Mouse (Mus musculus): Measurements from ENCODE around the gene Txnrd2. TPM values are rescaled to one million over a fixed set of nuclear protein-coding genes. Genes with fewer than 3 reads are reported as not detected.

The Txnrd2 gene
- polyA plus RNA-seq, 1 experiment from 2014 or later: 26.1 TPM

- H3K4me2 ChIP-seq: no peak overlapping the region
- H3K36me3 ChIP-seq: no peaks in the 10 kb centered on the region
- no peak for ATAC-seq (ENCODE audit: insufficient number of reproducible peaks, insufficient read depth, low FRiP score, low TSS enrichment, low read depth)
- no peaks in the 10 kb centered on the region for H3K27me3 ChIP-seq
- no peak overlapping the region for H3K27ac ChIP-seq
- whole genome bisulfite sequencing: 79% methylated on average over 7 of the region's 7 CpGs
- no peaks in the 10 kb centered on the region for H3K9me3 ChIP-seq
- H3K4me3 ChIP-seq (replicated peaks): no peak overlapping the region
- peaks cover 38% of the 10 kb centered on the region for H3K4me1 ChIP-seq (replicated peaks)
- H3K9ac ChIP-seq (replicated peaks): no peak overlapping the region
These were observed 39.7 kb upstream of the Txnrd2 start for GRCm38 (mm10) chr16:18386451-18386850.

- no peaks in the 10 kb centered on the region for H3K27me3 ChIP-seq
- no peaks in the 10 kb centered on the region for H3K36me3 ChIP-seq
- no peaks in the 10 kb centered on the region for H3K9me3 ChIP-seq
- H3K27ac ChIP-seq: no peak overlapping the region
- no peak overlapping the region for H3K9ac ChIP-seq (replicated peaks)
- no peak overlapping the region for H3K4me3 ChIP-seq (replicated peaks)
- no peak overlapping the region for H3K4me2 ChIP-seq
- 66% methylated on average over 3 of the region's 3 CpGs for WGBS
- H3K4me1 ChIP-seq (replicated peaks): peaks cover 34% of the 10 kb centered on the region
- no peak for ATAC-seq (ENCODE audit: insufficient number of reproducible peaks, insufficient read depth, low FRiP score, low TSS enrichment, low read depth)
These were observed 39.2 kb upstream of the Txnrd2 start for GRCm38 (mm10) chr16:18386972-18387371.

GRCm38 (mm10) chr16:18387704-18388582 is 38.2 kb upstream of the Txnrd2 start:
- no peaks in the 10 kb centered on the region for H3K36me3 ChIP-seq
- H3K9ac ChIP-seq (replicated peaks): no peak overlapping the region
- no peak overlapping the region for H3K4me2 ChIP-seq
- H3K27me3 ChIP-seq: no peaks in the 10 kb centered on the region
- peak overlapping the region; percentile 5; the same call in 1 of the 2 replicates for H3K27ac ChIP-seq
- H3K9me3 ChIP-seq: no peaks in the 10 kb centered on the region
- ATAC-seq (ENCODE audit: insufficient number of reproducible peaks, insufficient read depth, low FRiP score, low TSS enrichment, low read depth): no peak
- H3K4me1 ChIP-seq (replicated peaks): peaks cover 31% of the 10 kb centered on the region
- H3K4me3 ChIP-seq (replicated peaks): no peak overlapping the region
- 59% methylated on average over 5 of the region's 7 CpGs for WGBS

- peaks cover 35% of the 10 kb centered on the region for H3K4me1 ChIP-seq (replicated peaks)
- no peak overlapping the region; the same call in 1 of the 2 replicates for H3K27ac ChIP-seq
- WGBS: 77% methylated on average over 14 of the region's 14 CpGs
- no peak for ATAC-seq (ENCODE audit: insufficient number of reproducible peaks, insufficient read depth, low FRiP score, low TSS enrichment, low read depth)
- H3K9ac ChIP-seq (replicated peaks): no peak overlapping the region
- H3K4me3 ChIP-seq (replicated peaks): no peak overlapping the region
- H3K27me3 ChIP-seq: no peaks in the 10 kb centered on the region
- H3K36me3 ChIP-seq: no peaks in the 10 kb centered on the region
- H3K9me3 ChIP-seq: no peaks in the 10 kb centered on the region
- no peak overlapping the region for H3K4me2 ChIP-seq
These were observed 37.4 kb upstream of the Txnrd2 start for GRCm38 (mm10) chr16:18388583-18389435.

- Histone ChIP-seq H3K27ac (no peak overlapping the region), H3K9ac (replicated peaks) (no peak overlapping the region), H3K27me3 (no peaks in the 10 kb centered on the region), H3K4me1 (replicated peaks) (peaks cover 45% of the 10 kb centered on the region), H3K9me3 (no peaks in the 10 kb centered on the region), H3K4me3 (replicated peaks) (no peak overlapping the region), H3K36me3 (no peaks in the 10 kb centered on the region), H3K4me2 (no peak overlapping the region)
- no peak for ATAC-seq (ENCODE audit: insufficient number of reproducible peaks, insufficient read depth, low FRiP score, low TSS enrichment, low read depth)
- 68% methylated on average over 6 of the region's 6 CpGs for WGBS
These were observed 35.8 kb upstream of the Txnrd2 start for GRCm38 (mm10) chr16:18390399-18390798.

- WGBS: over 99% methylated on average over 3 of the region's 3 CpGs
- H3K4me1 ChIP-seq (replicated peaks): peaks cover 53% of the 10 kb centered on the region
- ATAC-seq (ENCODE audit: insufficient number of reproducible peaks, insufficient read depth, low FRiP score, low TSS enrichment, low read depth): no peak
- H3K4me2 ChIP-seq: no peak overlapping the region
- H3K4me3 ChIP-seq (replicated peaks): no peak overlapping the region
- no peak overlapping the region for H3K9ac ChIP-seq (replicated peaks)
- H3K9me3 ChIP-seq: no peaks in the 10 kb centered on the region
- H3K36me3 ChIP-seq: no peaks in the 10 kb centered on the region
- H3K27ac ChIP-seq: no peak overlapping the region
- no peaks in the 10 kb centered on the region for H3K27me3 ChIP-seq
These were observed 35.1 kb upstream of the Txnrd2 start for GRCm38 (mm10) chr16:18391127-18391526.

GRCm38 (mm10) chr16:18391728-18392127 is 34.5 kb upstream of the Txnrd2 start:
- Histone ChIP-seq H3K4me3 (replicated peaks) (0 out of 2 replicates have a peak overlapping the region, but pooled peaks have one; percentile 81), H3K27ac (no peak overlapping the region), H3K4me2 (0 out of 2 replicates have a peak overlapping the region, but pooled peaks have one; percentile 90), H3K36me3 (peaks cover 5% of the 10 kb centered on the region), H3K4me1 (replicated peaks) (peaks cover 56% of the 10 kb centered on the region), H3K9ac (replicated peaks) (no peak overlapping the region), H3K27me3 (no peaks in the 10 kb centered on the region), H3K9me3 (no peaks in the 10 kb centered on the region)
- no peak for ATAC-seq (ENCODE audit: insufficient number of reproducible peaks, insufficient read depth, low FRiP score, low TSS enrichment, low read depth)
- WGBS: 83% methylated on average over 3 of the region's 3 CpGs

- Histone ChIP-seq H3K4me3 (replicated peaks) (peak overlapping the region; percentile 81), H3K27ac (peak overlapping the region; percentile 81), H3K9me3 (no peaks in the 10 kb centered on the region), H3K4me1 (replicated peaks) (peaks cover 47% of the 10 kb centered on the region), H3K4me2 (peak overlapping the region; percentile 90), H3K36me3 (peaks cover 15% of the 10 kb centered on the region), H3K27me3 (no peaks in the 10 kb centered on the region), H3K9ac (replicated peaks) (peak overlapping the region; percentile 80)
- under 1% methylated on average over 63 of the region's 63 CpGs for WGBS
- peak; percentile 80 for ATAC-seq (ENCODE audit: insufficient number of reproducible peaks, insufficient read depth, low FRiP score, low TSS enrichment, low read depth)
These were observed 33.4 kb upstream of the Txnrd2 start for GRCm38 (mm10) chr16:18392469-18393426.

- H3K27ac ChIP-seq: no peak overlapping the region
- peak overlapping the region; percentile 80; the same call in 1 of the 2 replicates for H3K9ac ChIP-seq (replicated peaks)
- H3K4me3 ChIP-seq (replicated peaks): peak overlapping the region; percentile 81
- ATAC-seq (ENCODE audit: insufficient number of reproducible peaks, insufficient read depth, low FRiP score, low TSS enrichment, low read depth): no peak
- peaks cover 23% of the 10 kb centered on the region for H3K36me3 ChIP-seq
- peaks cover 38% of the 10 kb centered on the region for H3K4me1 ChIP-seq (replicated peaks)
- H3K27me3 ChIP-seq: no peaks in the 10 kb centered on the region
- H3K9me3 ChIP-seq: no peaks in the 10 kb centered on the region
- 52% methylated on average over 5 of the region's 5 CpGs for WGBS
- H3K4me2 ChIP-seq: peak overlapping the region; percentile 90
These were observed 32.6 kb upstream of the Txnrd2 start for GRCm38 (mm10) chr16:18393595-18393994.

GRCm38 (mm10) chr16:18394056-18394455 is 32.1 kb upstream of the Txnrd2 start:
- Histone ChIP-seq H3K27ac (no peak overlapping the region), H3K9me3 (no peaks in the 10 kb centered on the region), H3K4me1 (replicated peaks) (peaks cover 33% of the 10 kb centered on the region), H3K4me3 (replicated peaks) (peak overlapping the region; percentile 81; the same call in 1 of the 2 replicates), H3K36me3 (peaks cover 28% of the 10 kb centered on the region), H3K27me3 (no peaks in the 10 kb centered on the region), H3K9ac (replicated peaks) (no peak overlapping the region), H3K4me2 (peak overlapping the region; percentile 90)
- WGBS: 87% methylated on average over 3 of the region's 3 CpGs
- ATAC-seq (ENCODE audit: insufficient number of reproducible peaks, insufficient read depth, low FRiP score, low TSS enrichment, low read depth): no peak

Data from limb, embryonic 12.5 days (tissue).